Mouse (Mus musculus) testis, postnatal 10 days (tissue): ENCODE measurements at regions not wholly inside any gene's neighbourhood (a gene's known extent, or its start where the extent isn't known, plus 50 kb on each side); places are given as distances from the start of the nearest gene placed in this dataset.
A peak's percentile ranks its signal among the peaks of the same experiment; 100 is the strongest.

Experiments used
- DNase-seq: peaks from one replicate; pipeline ENCODE4 v3.0.0; 2021; ENCODE audit warnings: low spot score

DNA sequence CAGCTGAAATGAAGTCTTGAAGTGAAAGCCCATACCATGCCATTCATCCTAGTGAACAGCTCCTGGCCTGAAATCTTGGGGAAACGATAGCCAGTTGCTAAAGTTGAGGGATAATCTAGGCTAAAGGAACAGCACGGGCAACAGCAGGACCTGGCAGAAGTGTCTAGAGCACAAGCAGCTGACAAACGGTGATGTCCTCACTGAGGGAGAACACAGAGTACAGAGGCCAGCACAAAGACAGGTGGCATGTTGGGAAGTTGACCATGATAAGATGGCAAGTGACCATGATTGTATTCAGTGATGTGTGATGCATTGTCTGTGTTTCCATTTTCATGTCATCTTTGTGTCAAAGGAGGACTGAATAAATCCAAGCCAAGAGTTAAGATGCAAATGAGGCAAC, 212.4 kb upstream of the Ntm start:
- DNase-seq, result no peak

DNA sequence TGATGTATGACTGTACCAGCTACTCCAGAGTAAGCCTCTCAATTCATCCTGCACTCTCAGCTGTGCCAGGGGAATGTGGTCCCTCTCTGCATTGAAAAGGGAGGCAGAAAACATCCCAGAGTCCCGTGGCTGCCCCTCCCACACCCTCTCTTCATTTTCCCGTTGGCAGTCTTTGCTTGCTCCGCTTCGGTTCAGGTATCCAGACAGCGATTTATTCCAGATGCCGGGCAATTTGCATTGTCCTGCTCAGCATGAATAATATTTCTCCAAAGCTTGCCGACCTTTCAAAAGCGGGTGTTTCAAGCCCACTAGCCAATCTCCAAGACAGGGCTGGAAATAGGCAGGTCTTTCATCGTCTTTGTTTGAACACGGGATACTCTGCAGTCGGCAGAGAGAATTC, 220.5 kb upstream of the Ntm start:
- no peak for DNase-seq

DNA sequence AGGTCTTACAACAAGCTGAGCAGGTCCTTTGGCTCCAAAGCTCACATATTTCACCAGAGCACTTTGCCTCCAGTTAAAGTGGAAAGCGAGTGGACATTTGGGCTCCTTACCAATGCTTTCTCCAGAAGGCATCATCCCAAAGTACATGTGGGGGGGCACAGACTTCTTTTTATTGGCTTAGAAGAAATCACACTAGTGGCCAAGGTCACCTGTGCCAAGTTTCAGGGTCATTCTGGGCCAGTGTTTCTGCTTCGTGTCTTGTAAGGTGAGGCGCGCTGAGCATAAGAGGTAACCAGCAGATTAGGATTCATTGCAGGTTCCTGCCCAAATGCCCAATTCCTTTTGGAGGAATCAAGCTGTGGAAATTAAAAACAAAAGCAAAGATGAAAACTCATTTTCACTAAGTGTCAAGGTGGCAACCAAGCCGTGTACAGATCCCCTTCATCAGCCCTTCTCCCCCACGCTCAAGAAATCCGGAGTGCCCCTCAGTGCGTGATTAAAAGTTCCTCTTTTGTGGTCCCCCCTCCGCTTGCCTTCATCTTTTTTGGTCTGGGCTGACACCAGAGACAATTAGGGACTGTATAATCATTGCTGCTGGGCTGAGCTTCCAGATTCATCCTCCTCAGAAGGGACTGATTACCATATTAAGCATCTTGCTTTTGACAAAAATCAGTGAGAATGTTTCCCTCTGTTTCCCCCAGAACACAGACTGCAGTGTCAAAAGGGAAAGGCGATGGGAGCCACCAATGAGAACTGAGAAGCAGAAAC, 222.2 kb upstream of the Ntm start:
- no peak for DNase-seq

DNA sequence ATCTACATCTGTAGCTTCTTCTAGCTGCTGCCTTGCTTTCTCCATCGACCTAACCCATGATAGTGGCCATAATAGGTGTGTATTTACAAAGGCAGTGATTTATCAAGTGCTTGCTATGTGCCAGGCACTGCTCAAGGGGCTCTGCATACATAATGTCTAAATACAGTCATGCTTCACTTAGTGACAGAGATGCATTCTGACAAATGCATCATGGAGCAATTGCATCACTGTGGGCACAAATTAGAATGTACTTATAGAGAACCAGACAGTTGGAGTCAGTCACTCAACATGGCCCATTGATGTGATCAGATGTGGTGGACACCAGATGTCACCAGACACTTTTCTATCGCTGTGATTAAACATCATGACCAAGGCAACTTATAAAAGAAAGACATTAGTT, 223.3 kb upstream of the Ntm start:
- no peak for DNase-seq

GRCm38 (mm10) chr9:30190078-30190477, 227.1 kb upstream of the Ntm start:
- no peak for DNase-seq

DNA sequence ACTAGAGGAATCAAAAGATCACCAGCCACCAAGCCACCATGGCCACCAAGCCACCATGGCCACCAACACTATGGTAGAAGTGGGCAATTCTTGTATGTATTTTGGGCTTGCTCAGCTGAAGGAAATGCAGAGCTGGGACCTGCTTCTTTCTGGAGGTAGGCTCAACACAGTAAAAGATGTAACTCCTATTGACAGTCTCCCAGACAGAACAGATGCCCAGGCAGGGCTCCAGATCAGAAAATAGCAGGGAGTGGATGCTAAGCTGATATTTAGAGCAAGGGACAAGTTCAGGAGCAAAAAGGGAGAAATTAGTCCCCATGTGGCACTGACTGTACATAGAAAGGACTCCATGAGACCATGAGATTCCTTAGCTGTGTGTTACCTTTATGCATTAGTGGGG, 228.2 kb upstream of the Ntm start:
- no peak for DNase-seq

- DNase-seq, result no peak
These were observed 229.0 kb upstream of the Ntm start for GRCm38 (mm10) chr9:30191902-30192301.

DNA sequence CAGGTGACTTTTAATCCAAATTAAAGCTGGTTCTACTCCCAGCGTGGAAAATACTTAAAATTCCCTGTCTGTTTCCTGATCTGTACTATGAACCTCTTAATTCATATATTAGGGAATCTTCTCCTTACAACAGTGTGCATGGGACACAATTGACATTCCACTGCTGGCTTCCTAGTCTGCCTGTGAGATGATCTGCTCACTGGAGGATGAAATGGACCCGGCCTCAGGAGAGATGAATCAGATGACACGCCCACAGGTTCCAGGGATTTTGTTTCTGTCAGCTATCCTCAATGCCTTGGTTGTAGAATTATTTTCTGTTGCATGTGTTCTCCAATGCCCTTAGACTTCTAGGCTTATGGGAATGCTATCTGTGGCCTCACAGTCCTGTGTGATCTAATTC, 231.9 kb upstream of the Ntm start:
- DNase-seq, result no peak

GRCm38 (mm10) chr9:30202411-30202810, 224.5 kb upstream of the Snx19 start:
- no peak for DNase-seq

DNA sequence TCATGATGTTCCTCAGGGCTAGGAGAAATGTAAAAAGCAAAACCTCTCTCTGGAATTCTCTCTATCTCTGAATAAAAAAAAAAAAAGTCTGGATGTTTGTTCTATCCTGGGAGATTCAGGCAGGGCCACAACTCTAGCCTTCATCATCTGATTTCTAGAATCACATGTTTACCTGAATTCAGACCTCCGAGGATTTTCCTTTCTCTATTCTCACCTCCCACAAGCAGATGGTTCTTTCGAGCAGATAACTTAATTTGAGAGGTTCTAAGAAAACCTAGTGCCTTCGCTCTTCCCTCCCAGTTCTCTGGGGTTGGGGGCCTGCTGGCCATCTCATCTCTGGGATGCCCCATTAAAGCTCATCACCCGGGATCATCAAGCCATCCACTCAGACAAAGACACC, 219.3 kb upstream of the Snx19 start:
- DNase-seq, result no peak

GRCm38 (mm10) chr9:30209806-30210205, 217.1 kb upstream of the Snx19 start:
- no peak for DNase-seq

DNA sequence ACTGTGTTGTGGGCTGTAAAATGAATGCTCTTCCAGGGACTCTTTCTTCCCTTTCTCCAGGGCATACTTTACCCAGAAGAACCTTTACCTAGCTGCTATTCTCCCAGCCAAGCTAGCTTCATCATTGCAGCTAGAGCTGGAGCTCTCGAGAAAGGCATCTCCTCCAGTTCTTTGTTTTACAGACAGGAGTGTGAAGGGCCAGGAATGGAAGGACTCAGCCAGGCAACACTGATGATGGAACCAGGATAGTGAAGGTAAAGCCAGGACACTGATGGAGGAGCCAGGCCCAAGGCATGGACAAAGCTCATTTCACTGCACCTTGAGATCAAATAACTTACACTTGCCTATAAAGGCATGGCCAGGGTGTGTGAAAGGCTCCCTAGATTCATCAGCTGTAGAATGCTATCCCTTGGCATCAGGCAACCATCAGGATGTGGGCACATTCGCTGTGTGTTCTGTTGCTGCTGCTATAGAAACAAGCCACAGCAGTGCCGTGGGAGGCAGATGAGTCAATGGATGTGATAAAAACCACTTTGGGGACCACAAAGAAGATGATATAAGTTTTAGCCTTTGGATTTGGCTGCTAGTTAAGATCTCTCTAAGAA, 214.3 kb upstream of the Snx19 start:
- DNase-seq, result no peak

GRCm38 (mm10) chr9:30234501-30235163, 192.3 kb upstream of the Snx19 start:
- DNase-seq, result no peak

GRCm38 (mm10) chr9:30235791-30236190, 191.1 kb upstream of the Snx19 start:
- no peak for DNase-seq

- DNase-seq, result no peak
These were observed 184.8 kb upstream of the Snx19 start for GRCm38 (mm10) chr9:30242107-30242506.

GRCm38 (mm10) chr9:30264533-30265168, 162.3 kb upstream of the Snx19 start:
- peak; percentile 73 for DNase-seq

DNA sequence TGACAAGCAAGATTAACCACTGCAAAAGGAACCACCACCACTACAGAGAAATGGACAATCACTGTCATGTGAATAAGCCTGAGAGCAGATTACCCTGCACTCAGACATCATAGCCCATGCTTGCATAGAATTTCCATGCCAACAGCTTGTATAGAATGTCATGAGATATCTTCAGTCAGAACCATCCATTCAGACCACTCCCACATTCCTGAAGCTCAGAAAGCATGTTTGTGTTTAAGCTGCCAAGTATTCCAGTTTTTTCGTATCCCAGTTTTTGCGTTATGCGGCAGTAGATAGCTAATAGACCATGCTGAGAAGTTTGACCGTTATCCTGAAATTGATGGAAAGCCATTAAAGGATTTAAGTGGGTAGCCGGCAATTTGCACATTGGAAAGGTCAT, 155.8 kb upstream of the Snx19 start:
- DNase-seq, result no peak

GRCm38 (mm10) chr9:30273836-30274235, 153.1 kb upstream of the Snx19 start:
- no peak for DNase-seq

DNA sequence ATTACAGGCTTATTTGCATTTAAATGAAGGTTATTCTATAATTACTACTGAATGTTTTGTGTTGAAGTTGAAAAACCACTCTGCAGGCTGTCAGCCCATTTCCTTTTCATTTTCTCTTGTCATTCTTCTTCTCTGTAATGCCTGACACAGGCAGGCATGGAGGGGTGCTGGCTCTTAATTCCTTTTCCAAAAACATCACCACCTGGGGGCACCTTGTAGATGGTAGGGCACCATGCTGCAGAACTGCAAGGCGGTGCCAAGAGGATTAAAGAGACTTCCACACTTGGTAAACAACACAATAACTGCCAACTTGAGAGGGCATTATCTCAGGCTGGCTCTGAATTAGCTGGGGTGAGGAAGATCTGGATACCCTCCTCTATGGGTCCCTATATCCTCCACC, 148.7 kb upstream of the Snx19 start:
- DNase-seq, result no peak

GRCm38 (mm10) chr9:30283080-30283770, 143.7 kb upstream of the Snx19 start:
- no peak for DNase-seq

DNA sequence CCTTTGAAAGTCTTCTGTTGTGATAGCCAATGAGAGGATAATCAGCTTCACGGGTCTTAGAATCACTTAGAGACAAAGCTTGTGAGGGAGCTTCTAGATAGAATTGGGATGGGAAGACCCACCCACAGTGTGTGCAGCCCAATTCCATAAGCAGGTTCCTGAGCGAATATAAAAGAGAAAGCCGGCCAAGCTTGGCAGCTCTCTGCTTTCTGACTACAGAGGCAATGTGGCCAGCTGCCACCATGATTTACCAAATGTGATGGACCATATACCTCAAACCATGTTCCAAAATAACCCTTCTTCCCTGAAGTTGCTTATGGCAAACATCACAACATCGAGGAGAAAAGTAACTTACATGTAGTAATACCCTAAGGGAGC, 143.1 kb upstream of the Snx19 start:
- no peak for DNase-seq

- no peak for DNase-seq
These were observed 142.2 kb upstream of the Snx19 start for GRCm38 (mm10) chr9:30284562-30285323.
